Mouse (Mus musculus) adrenal gland, postnatal 36 days (tissue): ENCODE results near the gene Phb2. TPM values are rescaled to one million over a fixed set of nuclear protein-coding genes. Genes with fewer than 3 reads are reported as not detected.

Experiments used
- DNase-seq, 2 experiments: peaks; one replicate each; pipeline ENCODE4 v3.0.0; 2021; ENCODE audit warnings: mixed read lengths in 1 of 2
- total RNA-seq, 2 experiments: library from RNA; stranded (reverse); gene quantifications; 2 replicates each; pipeline ENCODE4 v1.2.3; 2021

Gene Phb2
- total RNA-seq, 2 experiments from 2014 or later, result 308 to 325 TPM

DNA sequence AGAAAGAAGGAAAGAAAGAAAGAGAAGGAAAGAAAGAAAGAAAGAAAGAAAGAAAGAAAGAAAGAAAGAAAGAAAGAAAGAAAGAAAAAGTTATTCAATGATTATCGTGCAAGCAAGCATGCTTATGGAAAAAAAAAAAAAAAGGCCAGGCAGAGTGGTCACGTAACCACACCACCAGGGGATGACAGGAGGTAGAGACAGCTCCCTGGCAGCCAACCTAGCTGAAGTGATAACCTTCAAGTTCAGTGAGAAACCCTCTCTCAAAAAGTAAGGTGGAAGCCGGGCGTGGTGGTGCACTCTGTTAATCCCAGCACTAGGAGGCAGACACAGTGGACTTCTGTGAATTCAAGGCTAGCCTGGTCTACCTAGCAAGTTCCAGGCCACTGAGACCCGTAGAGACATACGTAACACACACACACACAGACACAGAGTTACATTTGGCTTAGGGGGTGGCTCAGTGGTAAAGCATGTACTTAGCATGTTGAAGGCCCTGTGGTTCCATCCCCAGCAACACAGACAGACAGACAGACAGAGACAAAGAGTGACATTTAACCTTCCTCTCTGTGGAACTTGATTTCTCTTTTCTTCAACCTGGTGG lies 10.8 kb downstream of the Phb2 start:
- DNase-seq, result no peak

DNA sequence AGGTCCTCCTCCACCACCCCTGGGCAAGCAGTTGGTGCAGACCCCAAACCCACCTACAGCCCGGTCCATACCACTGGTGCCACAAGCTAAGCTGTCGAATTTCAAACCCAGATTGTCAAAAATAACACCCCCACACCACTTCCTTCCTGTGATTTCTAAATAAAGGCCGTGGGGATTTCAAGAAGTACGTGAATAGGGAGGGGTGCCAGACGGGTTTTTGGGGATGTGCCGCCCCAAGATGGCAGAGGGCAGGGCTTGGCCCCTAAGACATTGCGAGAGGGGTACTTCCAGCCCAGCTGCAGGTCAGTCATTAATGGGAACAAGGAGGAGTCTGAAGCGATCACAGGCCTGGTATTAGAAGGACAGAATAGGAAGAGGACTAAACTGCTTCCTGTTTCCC lies 11.4 kb downstream of the Phb2 start:
- no peak for DNase-seq

GRCm38 (mm10) chr6:124724472-124724871 lies 12.3 kb downstream of the Phb2 start:
- no peak for DNase-seq

DNA sequence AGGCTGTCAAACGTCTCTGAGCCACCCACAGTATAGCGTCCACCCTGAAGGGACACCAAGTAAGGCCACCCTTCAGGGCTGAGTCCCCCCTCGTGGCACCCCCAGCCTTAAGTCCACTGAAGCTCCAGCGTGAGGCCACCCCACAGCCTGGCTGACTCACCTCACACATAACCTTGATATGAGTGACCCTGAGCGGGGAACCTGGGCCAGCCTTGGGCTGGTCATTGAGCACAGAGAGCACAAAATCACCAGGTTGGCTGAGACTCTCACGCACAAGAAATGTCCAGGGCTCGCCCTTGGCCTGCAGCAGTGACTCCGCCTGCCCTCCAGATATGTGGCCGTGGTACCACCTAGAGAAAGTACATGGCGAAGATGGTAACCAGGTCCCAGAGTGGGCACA lies 16.5 kb downstream of the Phb2 start:
- peak; percentile 67 to 73 for DNase-seq

GRCm38 (mm10) chr6:124729850-124730705 lies 17.9 kb downstream of the Phb2 start:
- DNase-seq, result no peak

DNA sequence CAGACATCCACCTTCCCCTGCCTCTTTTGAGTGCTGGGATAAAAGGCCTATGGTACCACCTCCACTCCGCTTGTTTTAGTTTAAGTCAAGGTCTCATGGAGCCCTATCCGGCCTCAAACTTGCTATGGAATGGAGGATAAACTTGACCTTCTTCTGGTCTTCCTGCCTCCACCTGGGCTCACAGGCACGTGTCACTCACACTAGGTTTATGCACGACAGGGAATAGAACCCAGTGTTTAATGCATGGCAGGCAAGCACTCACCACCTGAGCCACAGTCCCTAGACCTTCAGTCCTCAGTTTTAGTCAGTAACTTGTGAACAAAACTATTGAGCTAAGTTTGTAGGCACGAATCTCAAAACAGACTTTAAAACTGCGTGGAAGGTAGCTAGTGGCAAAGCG lies 18.9 kb downstream of the Phb2 start:
- no peak for DNase-seq

GRCm38 (mm10) chr6:124732476-124733370 lies 20.6 kb downstream of the Phb2 start:
- peak in 1 of 2 experiments; percentile 60 for DNase-seq

DNA sequence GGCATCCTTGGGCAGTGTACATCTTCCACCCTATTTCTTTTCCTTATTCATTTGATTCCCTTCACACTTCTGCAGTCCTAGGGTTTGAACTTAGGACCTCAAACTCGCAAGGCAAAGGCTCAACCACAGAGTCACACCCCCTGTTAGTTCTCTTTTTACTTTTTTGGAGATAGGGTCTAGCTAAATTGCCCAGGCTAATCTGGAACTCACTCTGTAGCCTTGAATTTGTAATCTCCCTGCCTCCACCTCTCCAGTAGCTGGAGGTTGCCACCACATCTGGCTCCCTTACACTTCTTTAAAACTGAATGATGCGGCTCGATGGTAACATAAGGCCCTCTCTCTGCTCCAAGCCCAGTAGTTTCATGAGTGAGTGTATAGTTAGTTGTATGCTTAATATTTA lies 22.3 kb downstream of the Phb2 start:
- no peak for DNase-seq

- DNase-seq, result no peak
Measured at GRCm38 (mm10) chr6:124737040-124737439, 24.9 kb downstream of the Phb2 start.

DNA sequence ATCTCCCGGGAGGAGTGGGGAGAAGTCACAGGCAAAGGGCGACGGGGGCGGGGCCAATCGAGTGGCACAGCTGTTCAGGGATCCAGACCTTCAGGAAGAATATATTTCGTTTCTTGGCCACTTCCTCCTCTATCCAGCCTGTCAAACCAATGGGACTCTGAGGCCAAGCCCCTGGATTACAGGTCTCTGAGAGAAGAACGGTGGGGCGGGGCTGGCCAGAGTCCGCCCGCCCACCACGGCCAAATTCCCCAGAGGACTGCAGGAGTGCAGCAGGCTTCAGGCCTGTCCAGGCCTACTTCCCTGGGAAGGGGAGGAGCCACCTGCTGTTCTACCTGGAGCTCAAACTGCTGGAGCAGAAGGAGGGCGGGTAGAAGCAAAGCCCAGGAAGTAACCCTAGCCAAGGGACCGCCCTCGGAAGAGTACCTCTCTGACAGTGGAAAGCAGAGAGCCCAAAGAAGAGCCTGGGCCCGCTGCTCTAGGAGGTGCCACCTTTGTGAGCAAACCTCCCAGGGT lies 26.4 kb downstream of the Phb2 start, which contains the start of gene Ptpn6:
Gene Ptpn6 (minus strand): TSS at position 204 of the 513 bp plus-strand sequence.
- DNase-seq, result peak in 1 of 2 experiments; percentile 51

DNA sequence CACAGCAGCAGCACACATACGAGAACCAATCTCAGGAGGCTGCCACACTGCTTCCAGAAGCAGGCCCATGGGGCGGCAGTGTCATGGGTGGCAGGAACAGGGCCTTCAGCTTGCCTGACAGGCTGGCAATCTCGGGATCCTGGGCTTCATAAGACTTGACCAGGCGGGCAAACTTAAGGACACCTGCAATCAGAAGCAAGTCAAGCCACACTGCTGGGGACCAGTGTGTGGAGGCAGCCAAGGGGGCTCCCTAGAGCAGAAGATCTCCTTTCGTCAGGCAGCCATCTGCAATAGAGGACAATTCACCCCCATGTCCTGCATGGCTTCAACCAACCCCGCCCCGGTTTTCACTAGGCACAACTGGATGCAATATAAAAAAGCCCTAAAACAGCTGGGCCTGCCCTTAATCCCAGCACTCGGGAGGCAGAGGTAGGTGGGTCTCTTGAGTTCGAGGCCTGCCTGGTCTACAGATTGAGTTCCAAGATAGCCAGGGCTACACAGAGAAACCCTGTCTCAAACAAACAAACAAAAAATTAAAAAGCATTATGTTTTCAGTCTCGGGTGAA lies 27.2 kb downstream of the Phb2 start:
- DNase-seq, result no peak

DNA sequence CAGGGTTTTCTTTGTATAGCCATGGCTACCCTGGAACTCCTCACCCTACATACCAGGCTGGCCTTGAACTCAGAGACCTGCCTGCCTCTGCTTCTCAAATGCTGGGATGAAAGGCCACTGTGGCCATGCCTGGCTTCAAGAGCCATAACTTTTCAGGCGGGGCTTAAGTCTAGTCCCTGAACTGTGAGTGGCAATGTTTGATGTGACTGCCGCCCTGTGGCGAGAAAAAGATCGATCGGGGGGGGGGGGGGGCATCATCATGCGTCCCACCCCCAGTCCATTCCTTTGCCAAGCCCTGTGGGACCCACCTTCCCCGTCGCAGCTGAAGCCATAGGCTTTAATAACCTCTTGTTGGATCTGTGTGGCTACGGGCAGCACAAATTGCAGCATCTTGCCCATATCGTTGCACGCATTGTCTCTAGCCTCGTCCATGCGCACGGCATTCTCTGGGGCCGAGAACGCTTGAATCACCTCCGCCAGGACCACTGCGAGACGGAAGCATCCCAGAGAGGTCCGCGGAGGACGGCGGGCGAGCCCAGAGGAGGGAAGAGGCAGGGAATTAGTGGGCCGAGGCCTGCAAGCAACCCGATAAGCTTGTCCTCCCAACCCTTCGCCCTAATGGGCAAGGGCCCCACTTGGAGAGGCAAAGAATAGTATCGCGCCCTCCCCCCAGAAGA lies 28.2 kb downstream of the Phb2 start:
- DNase-seq, result peak; percentile 54 to 65

DNA sequence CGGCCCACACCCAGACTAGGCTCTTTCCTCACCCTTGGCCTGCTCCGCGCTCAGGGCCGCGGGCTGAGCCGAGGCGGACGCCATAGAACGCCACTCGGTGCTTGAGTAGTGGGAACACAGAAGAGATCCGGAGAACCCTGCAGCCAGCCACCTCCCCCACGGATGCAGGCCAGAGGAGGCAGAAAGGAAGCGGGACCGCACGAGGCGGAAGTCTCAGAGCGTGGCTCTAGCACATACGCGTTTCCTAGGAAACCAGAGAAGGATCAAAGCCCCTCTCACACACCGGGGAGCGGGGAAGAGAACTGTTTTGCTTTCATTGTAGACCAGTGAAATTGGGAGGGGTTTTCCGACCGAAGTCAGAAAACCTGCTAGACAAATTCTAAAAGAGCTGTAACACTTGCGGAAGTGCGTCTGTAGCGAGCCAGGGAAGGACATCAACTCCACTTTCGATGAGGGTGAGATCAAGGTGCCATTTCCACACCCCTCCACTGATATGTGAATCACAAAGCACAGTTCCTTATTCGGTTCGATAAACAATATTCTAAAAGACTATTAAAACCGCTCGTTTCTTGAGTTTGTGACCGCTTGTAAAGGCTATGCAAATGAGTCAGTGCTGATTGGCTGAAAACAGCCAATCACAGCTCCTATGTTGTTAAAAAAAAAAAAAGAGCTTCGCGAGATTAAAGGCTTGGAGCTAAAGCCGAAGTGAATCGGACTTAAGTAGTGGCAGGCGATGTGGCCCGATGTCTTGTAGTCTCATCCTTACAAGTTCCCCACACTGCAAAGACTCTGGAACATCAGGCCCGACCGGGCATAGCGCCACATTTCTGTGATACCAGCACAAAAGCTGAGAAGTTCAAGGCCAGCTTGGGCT lies 29.0 kb downstream of the Phb2 start, which contains the start of gene Grcc10:
Gene Grcc10 (minus strand): TSS at position 487 of the 874 bp plus-strand sequence.
- peak; percentile 86 to 87 for DNase-seq

DNA sequence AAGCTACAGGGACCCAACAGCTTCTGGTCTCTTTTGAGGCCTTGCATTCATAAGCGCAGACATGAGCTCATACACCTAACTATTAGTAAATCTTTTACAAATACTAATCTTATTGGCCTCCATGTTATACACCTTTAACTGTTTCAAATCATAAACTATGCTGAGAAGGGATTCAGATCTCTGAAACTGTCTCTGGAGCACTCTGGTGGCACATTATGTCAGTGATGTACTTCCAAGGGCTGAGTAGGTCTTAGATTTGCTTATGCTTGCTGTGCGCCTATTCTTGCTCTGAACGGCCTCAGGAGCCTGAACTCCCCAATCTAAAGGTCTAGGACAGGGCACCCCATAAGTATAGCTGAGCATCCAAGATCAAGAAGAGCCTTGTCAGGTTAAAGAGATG lies 29.7 kb downstream of the Phb2 start:
- no peak for DNase-seq

DNA sequence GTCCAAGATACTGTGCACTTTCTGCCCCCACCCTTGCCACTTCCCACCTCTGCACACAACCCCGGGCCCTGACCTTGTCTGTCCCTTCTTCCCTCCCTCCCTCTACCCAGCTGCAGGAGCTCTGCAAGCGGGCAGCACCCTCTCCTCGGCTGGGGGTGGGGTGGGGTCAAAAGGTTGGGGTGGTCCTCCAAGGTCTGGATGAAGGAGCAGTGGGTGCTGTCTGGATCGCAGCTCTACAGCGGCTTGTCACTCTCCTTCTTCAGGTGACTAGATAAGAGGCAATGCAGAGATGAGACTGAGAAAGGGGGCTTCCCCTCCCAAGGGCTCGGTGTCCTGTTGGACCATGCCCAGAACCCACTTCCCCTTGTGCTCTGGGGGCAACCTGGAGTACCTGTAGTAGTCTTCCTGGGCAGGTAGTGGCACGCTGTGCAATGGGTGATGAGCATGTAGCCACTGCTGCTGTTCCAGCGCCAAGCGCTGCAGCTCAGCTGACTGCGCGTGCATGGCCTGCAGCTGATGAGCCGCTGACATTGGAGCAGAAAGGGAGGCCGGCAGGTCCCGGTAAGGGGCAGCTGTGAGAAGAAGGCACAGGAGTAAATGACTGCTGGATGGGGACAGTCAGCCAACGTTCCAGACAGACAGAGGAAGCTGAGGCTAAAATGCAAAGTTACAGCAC lies 30.8 kb downstream of the Phb2 start:
- no peak for DNase-seq

DNA sequence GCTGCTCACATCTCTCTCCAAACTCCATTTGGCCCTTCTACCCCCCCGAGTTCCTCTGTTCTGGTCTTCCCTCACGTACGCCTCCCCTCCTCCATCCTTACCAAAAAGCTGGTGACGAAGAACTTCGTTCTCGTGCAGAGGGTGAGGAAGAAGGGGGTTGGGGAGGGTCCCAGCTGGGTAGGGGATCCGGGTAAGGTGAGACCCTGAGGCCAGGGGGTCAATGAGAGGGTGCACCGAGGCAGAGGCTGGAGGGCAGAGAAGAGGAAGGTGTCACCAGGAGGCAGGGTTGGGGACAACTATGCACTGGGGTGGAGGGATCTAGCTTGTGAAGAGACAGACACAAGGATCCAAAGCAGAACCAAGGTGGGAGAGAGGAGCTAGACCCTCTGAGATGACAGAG lies 31.5 kb downstream of the Phb2 start:
- DNase-seq, result no peak

- DNase-seq, result no peak
Measured at GRCm38 (mm10) chr6:124744755-124745321, 32.7 kb downstream of the Phb2 start.

- peak; percentile 95 to 96 for DNase-seq
Measured at GRCm38 (mm10) chr6:124745490-124746295, 33.6 kb downstream of the Phb2 start.

DNA sequence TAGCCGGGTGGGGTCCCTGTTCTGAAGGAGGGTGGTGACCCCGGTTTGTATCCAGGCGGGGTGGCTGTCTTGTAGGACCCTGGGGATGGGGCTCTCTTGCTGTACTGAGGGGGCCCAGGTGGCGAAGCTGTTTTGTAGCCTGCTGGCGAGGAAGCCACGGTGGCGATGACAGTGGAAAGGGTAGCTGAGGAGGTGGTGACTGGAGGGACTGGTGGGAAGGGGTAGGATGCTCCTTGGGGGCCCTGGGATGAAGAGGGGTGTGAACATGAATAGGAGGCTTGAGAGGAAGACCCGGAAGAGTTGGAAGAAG lies 34.1 kb downstream of the Phb2 start:
- DNase-seq, result no peak
